Mouse (Mus musculus) olfactory bulb, adult 2 months (tissue): Measurements from ENCODE around the gene Cltb. TPM values are rescaled to one million over a fixed set of nuclear protein-coding genes. Genes with fewer than 3 reads are reported as not detected.
A peak's percentile ranks its signal among the peaks of the same experiment; 100 is the strongest.

ENCODE experiments used
- H3K27ac ChIP-seq: fragments of 200-500 bp; 2 replicates; pipeline ENCODE4 v1.5.1; 2012; ENCODE audit warnings: low read depth, low read length; ENCODE audit not compliant: insufficient read depth
- H3K4me1 ChIP-seq: fragments of 200-500 bp; 2 replicates; pipeline ENCODE4 v1.6.1; 2012; ENCODE audit warnings: low read length; ENCODE audit not compliant: control insufficient read depth, insufficient read depth
- H3K4me3 ChIP-seq: fragments of 200-500 bp; 2 replicates; pipeline ENCODE4 v1.5.1; 2012; ENCODE audit warnings: mild to moderate bottlenecking, low read depth, low read length, moderate library complexity; ENCODE audit not compliant: insufficient read depth
- CTCF ChIP-seq: fragments of 200-500 bp; IDR thresholded peaks from 2 replicates; pipeline ENCODE4 v1.5.1; 2012; ENCODE audit warnings: low read depth, mild to moderate bottlenecking, low read length, moderate library complexity; ENCODE audit not compliant: insufficient read depth
- POLR2A ChIP-seq: fragments of 200-500 bp; IDR thresholded peaks from 2 replicates; pipeline ENCODE4 v1.6.1; 2012; ENCODE audit warnings: mild to moderate bottlenecking, low read depth, low read length, moderate library complexity; ENCODE audit not compliant: insufficient read depth
- WGBS: fragments of 180-500 bp; shearing (Covaris S2); methylation state at CpG from one replicate; pipeline ENCODE4 v1.1.7; 2018; 5-methylcytosine and 5-hydroxymethylcytosine counted together
- polyA plus RNA-seq: library from polyadenylated mRNA; stranded (reverse); fragments of >200 nt; gene quantifications from 2 replicates; pipeline ENCODE4 v1.2.4, GENCODE M21; 2012; ENCODE audit warnings: low replicate concordance; ENCODE audit not compliant: missing spikeins, insufficient read depth, insufficient read length

The Cltb gene
- polyA plus RNA-seq, 1 experiment: not detected

DNA sequence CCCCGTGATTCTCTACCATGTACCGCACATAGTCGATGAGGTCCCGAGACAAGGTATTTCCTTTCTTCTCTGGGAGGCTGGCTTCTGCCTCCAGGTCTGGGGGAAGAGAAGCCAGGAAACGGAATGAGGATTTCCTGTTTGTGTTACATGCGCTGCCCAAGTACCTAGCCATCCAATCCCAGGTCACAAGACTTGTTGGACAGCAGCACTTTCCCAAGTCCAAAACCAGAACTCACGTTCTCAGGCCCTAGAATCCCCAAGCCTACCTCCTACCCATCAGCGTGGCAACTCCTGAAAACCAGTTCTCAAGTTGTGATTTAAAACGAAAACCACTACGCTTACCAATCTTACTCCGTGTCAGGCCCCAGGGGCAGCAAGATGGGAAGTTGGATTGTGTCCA lies 25.3 kb downstream of the Cltb start:
- Histone ChIP-seq H3K27ac (no peak overlapping the region), H3K4me3 (no peak overlapping the region), H3K4me1 (no peaks in the 10 kb centered on the region)
- TF ChIP-seq POLR2A: no peak
- TF ChIP-seq CTCF: no peak
- 94% methylated on average over 11 of the region's 11 CpGs for WGBS

DNA sequence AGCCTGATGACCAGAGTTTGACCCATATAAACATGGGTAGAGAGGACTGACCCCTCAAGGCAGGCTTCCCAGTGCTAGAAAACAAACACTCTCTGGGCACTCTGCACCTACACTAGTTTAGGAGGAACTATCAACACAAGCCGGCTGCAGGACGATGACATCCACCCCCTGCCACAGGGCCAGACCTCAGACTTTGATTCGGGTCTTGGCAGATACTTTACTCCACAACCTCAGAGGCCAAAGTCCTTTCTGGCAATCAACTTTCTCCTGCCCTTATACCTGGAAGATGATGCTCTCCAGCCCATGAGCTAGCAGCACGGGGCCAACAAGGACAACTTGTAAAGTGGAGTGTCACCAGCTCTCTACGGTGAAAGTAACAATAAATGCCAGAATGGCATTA lies 28.3 kb downstream of the Cltb start:
- H3K4me3 ChIP-seq: no peak overlapping the region
- H3K4me1 ChIP-seq: no peaks in the 10 kb centered on the region
- 91% methylated on average over 5 of the region's 5 CpGs for WGBS
- H3K27ac ChIP-seq: no peak overlapping the region
- no peak for TF ChIP-seq CTCF
- TF ChIP-seq POLR2A: no peak

DNA sequence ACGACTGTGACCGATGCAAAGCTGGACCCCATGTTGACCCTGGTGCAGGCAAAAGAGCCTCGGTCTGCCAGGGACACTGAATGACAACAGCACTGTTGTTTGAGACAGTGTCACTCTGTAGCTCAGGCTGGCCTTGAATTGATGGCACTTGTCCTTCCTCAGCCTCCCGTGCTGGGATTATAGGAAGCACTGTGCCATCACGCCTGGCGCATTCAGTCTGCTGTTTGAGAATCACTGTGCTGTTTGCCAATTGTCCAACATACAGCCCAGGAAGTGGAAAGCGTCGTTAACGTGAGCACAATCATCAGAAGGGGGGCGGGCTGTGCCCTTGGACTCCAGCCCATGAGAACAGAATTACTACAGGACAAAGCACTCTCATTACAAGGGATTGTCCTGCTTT lies 29.0 kb downstream of the Cltb start:
- no peak for TF ChIP-seq CTCF
- no peak for TF ChIP-seq POLR2A
- H3K27ac ChIP-seq: no peak overlapping the region
- no peaks in the 10 kb centered on the region for H3K4me1 ChIP-seq
- 31% methylated on average over 10 of the region's 10 CpGs for WGBS
- no peak overlapping the region for H3K4me3 ChIP-seq

DNA sequence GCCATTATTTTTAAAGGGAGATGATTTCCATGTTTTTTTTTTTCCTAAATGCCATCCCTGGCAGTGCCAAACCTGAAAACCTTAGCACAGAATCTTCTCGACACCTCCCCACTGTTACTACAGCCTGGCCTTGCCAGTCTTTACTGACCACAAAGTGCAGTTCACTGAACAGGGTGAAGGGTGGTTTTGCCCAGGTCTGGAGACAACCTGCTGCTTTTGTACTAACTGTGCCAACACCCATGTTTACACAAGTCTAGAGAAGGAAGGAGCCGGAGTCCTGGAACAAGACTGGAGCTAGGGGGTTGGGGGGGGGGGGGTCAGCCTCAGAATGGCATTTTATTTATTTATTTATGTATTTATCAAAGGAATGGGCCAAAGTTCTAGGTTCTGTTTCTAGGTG lies 29.8 kb downstream of the Cltb start:
- Histone ChIP-seq H3K4me3 (no peak overlapping the region), H3K27ac (no peak overlapping the region), H3K4me1 (no peaks in the 10 kb centered on the region)
- WGBS: 75% methylated on average over 2 of the region's 2 CpGs
- TF ChIP-seq CTCF: no peak
- TF ChIP-seq POLR2A: no peak

DNA sequence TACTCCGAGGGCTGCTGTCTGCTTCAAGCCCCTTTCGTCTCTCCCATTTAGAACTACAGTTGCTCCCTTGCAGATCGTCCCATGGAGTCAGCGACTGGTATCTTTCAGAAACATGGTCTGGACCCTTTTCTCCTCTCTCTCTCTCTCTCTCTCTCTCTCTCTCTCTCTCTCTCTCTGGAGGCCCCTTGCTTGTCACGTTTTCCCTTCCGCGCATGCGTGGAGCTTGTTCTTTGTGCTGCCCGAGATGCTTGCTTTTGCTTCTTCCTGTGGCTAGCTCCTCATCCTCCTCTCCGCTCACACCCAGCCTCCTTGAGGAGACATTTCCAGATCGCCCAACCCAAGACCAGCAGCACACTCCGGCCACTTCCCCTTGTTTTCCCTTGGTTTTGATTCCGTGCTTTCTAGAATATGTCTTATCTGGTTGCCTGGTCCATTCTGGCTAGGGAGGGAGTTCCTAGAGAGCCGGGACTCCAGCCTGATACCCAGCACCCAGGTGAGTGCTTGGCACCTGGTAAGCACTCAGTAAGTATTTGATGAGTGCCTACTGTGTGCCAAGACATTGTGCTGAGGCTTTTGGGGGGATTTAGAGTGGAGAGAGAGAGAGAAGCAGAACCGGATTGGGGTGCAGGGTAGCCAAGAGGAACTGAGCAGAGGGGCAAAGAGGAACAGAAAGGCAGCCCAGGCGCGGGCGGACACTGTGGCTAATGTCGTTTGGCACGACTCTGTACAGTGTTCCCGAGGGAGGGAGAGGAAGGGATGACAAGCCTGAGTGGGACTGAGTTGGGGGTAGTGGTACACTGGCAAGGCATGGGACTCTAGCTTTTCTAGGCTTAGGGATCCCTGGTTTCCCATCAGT lies 33.3 kb downstream of the Cltb start:
- TF ChIP-seq POLR2A: no peak
- Histone ChIP-seq H3K27ac (no peak overlapping the region), H3K4me3 (no peak overlapping the region), H3K4me1 (peaks cover 4% of the 10 kb centered on the region)
- WGBS: 82% methylated on average over 21 of the region's 21 CpGs

DNA sequence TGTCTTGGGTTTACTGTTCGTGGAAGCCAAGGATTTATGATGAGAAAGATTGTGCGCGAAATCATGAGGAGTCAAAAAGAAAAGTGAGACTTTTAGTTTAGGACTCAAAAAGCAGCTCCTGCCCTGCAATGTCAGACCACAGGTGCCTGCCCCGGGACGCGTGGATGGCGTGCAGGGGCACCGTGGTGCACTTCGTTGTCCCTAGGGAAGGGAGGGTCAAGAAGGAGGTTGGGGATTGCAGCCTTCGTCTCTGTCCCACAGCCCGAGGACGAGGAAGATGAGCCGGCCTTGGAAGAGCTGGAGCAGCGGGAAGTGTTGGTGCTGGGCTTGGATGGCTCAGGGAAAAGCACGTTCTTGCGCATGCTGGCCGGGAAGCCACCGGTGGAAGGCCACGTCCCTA lies 35.7 kb downstream of the Cltb start:
- TF ChIP-seq POLR2A (no peak), CTCF (no peak)
- peak overlapping the region; percentile 79 for H3K4me3 ChIP-seq
- peaks cover 4% of the 10 kb centered on the region for H3K4me1 ChIP-seq
- H3K27ac ChIP-seq: no peak overlapping the region
- WGBS: 2% methylated on average over 19 of the region's 19 CpGs

DNA sequence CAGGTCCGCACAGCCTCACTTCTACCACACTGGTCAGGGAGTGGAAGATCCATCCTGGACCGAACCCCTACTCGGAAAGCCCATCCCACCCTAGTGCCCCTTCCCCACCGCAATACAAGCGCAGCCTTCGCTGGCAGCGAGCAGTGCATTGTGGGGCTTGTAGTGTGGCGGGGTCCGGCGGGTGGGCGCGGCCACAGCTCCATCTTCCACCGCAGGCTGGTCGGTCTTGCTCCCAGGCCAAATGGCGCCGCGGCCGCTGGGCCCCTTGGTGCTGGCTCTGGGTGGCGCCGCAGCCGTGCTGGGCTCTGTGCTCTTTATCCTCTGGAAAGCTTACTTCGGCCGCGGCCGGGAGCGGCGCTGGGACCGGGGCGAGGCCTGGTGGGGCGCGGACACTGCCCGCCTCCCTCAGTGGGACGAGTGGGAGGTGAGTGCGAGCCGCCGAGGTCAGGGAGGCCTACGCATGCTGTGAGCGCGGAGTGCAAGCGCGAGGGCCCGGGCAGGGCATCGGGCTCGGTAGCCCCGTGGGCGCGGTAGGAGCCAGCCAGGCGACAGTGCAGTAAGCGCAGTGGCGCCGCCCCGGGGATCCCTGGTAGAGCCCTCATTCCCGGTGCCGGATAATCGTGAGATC lies 36.2 kb downstream of the Cltb start, which contains the start of gene Arl10:
TSS of gene Arl10 (plus strand) at position 162 of the 628 bp plus-strand sequence.
- Histone ChIP-seq H3K4me1 (peaks cover 4% of the 10 kb centered on the region), H3K27ac (no peak within 1 kb of the TSS), H3K4me3 (peak within 1 kb of the TSS; percentile 79)
- WGBS: under 1% methylated on average over 55 of the region's 55 CpGs
- 0 out of 2 replicates have a peak, but pooled peaks have one; percentile 43 for TF ChIP-seq POLR2A
- TF ChIP-seq CTCF: no peak

DNA sequence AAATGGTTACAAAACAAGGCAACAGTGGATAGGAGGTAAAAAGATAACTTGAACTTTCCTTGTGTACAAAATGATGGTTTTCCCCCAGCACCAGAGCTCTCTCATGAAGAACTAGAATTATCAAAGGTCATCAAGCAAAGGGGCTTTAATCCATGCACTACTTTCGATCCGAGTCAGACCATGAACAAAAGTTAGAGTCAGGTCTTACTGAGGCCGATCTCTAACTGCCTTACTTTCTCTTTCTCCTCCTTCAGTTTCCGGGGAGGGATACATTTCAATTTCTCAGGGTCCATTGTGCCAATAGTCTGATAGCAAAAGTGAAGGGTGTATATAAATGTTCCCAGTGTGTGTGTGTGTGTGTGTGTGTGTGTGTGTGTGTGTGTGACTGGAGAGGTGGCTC lies 38.5 kb downstream of the Cltb start:
- WGBS: 74% methylated on average over 4 of the region's 4 CpGs
- TF ChIP-seq CTCF (no peak), POLR2A (no peak)
- Histone ChIP-seq H3K4me1 (peaks cover 4% of the 10 kb centered on the region), H3K27ac (no peak overlapping the region), H3K4me3 (no peak overlapping the region)

DNA sequence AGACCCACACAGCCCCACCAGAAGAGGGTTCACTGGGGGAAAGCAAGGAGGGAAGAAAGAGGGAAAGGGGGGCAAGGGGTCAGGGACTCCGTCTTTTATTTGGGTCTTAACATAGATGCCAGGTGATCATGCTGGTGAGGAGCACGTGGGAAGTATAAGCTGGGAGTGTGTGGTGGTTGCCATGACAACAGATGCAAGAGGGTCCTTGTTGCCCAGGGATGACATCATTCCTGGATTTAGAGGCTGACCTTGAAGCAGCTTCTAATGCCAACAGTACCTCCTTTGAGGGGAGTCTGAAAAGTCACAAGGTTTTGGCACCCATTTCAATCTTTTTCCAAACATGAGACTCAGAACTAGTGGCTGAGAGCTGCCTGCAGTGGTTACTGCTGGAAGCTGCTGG lies 39.5 kb downstream of the Cltb start:
- H3K4me3 ChIP-seq: no peak overlapping the region
- peaks cover 4% of the 10 kb centered on the region for H3K4me1 ChIP-seq
- TF ChIP-seq POLR2A (no peak), CTCF (no peak)
- 17% methylated on average over 2 of the region's 2 CpGs for WGBS
- H3K27ac ChIP-seq: no peak overlapping the region

DNA sequence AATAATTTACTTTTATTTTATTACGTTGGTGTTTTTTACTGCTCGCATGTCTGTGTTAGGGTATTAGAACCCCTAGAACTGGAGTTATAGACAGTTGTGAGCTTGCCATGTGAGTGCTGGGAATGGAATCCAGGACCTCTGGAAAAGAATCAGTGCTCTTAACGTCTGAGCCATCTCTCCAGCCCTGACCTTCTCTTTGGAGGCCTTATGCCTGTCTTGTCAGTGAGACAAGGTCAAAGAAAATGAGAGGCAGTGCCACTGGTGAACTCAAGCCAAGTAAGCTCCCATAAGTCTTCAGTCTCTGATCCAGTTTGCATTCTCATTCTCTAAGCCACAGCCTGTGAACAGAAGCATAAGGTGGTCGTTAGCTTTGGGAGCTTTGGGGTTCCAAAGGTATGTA lies 40.4 kb downstream of the Cltb start:
- Histone ChIP-seq H3K27ac (no peak overlapping the region), H3K4me1 (peaks cover 3% of the 10 kb centered on the region), H3K4me3 (no peak overlapping the region)
- TF ChIP-seq CTCF (no peak), POLR2A (no peak)
- WGBS: 73% methylated on average over 4 of the region's 4 CpGs
